Mouse (Mus musculus) MEL (cell line): Measurements from ENCODE around the gene Spata17. TPM values are rescaled to one million over a fixed set of nuclear protein-coding genes. Genes with fewer than 3 reads are reported as not detected.

ENCODE experiments used
- DNase-seq: peaks from one replicate; pipeline ENCODE4 v3.0.0; 2011; ENCODE audit warnings: low read depth, low spot score
- H3K27ac ChIP-seq: 2 replicates; pipeline ENCODE4 v1.5.1; 2012; ENCODE audit warnings: low read depth, mild to moderate bottlenecking, control low read depth, low read length, moderate library complexity; ENCODE audit not compliant: control insufficient read depth
- H3K27me3 ChIP-seq, 2 experiments: fragments of 150-350 bp in 1 of 2; sonication (generic) in 1 of 2; 2 replicates each; pipeline ENCODE4 v1.6.1; 2012; ENCODE audit warnings: low read length in 2 of 2, mild to moderate bottlenecking in 2 of 2, improper control_type of control experiment in 1 of 2, moderate library complexity in 1 of 2; ENCODE audit not compliant: insufficient read depth in 2 of 2, control insufficient read depth in 1 of 2
- H3K36me3 ChIP-seq, 2 experiments: 2 replicates each; pipeline ENCODE4 v1.6.1; 2012 to 2014; ENCODE audit warnings: low read length in 2 of 2, improper control_type of control experiment in 1 of 2, inconsistent platforms in 1 of 2, mild to moderate bottlenecking in 1 of 2; ENCODE audit not compliant: insufficient read depth in 2 of 2, control insufficient read depth in 1 of 2
- H3K4me1 ChIP-seq, 2 experiments: fragments of 150-350 bp in 1 of 2; sonication (generic) in 1 of 2; 2 replicates each; pipeline ENCODE4 v1.6.1; 2012; ENCODE audit warnings: low read length in 2 of 2, improper control_type of control experiment in 1 of 2, mild to moderate bottlenecking in 1 of 2; ENCODE audit not compliant: insufficient read depth in 2 of 2, control insufficient read depth in 1 of 2
- H3K4me3 ChIP-seq, 2 experiments: fragments of 150-350 bp in 1 of 2; sonication (generic) in 1 of 2; 2 replicates each; pipeline ENCODE4 v1.5.1; 2012; ENCODE audit warnings: low read depth in 2 of 2, low read length in 2 of 2, mild to moderate bottlenecking in 2 of 2, moderate library complexity in 2 of 2, control low read depth in 1 of 2, improper control_type of control experiment in 1 of 2; ENCODE audit not compliant: control insufficient read depth in 1 of 2, insufficient read depth in 1 of 2
- H3K79me2 ChIP-seq: 2 replicates; pipeline ENCODE4 v1.6.1; 2012; ENCODE audit warnings: mild to moderate bottlenecking, low read length, moderate library complexity; ENCODE audit not compliant: control insufficient read depth, poor library complexity, insufficient read depth
- H3K9ac ChIP-seq: 2 replicates; pipeline ENCODE4 v1.6.1; 2012; ENCODE audit warnings: low read depth, mild to moderate bottlenecking, control low read depth, low read length, moderate library complexity; ENCODE audit not compliant: control insufficient read depth, poor library complexity, severe bottlenecking
- H3K9me3 ChIP-seq: fragments of 150-350 bp; sonication (generic); replicated peaks from 2 replicates; pipeline ENCODE4 v1.6.1; 2012; ENCODE audit warnings: mild to moderate bottlenecking, low read length, improper control_type of control experiment, moderate library complexity; ENCODE audit not compliant: insufficient read depth
- BHLHE40 ChIP-seq: IDR thresholded peaks from 2 replicates; pipeline ENCODE4 v1.6.1; 2012; ENCODE audit warnings: low read depth, mild to moderate bottlenecking, inconsistent platforms, low read length, improper control_type of control experiment, borderline replicate concordance
- CHD1 ChIP-seq: IDR thresholded peaks from 2 replicates; pipeline ENCODE4 v1.6.1; 2012; ENCODE audit warnings: low read depth, mild to moderate bottlenecking, inconsistent platforms, low read length, improper control_type of control experiment
- CTCF ChIP-seq, 3 experiments: IDR thresholded peaks in 2 of 3; conservative IDR thresholded peaks in 1 of 3; 2 replicates each; pipeline ENCODE4 v1.5.1; 2011 to 2012; ENCODE audit warnings: low read length in 3 of 3, low read depth in 2 of 3, mild to moderate bottlenecking in 2 of 3, improper control_type of control experiment in 1 of 3, inconsistent platforms in 1 of 3, mixed read lengths in 1 of 3, moderate library complexity in 1 of 3; ENCODE audit not compliant: control insufficient read depth in 1 of 3, insufficient read depth in 1 of 3, poor library complexity in 1 of 3, severe bottlenecking in 1 of 3
- ELF1 ChIP-seq: IDR thresholded peaks from 2 replicates; pipeline ENCODE4 v1.6.1; 2014; ENCODE audit warnings: low read depth, mild to moderate bottlenecking, inconsistent platforms, low read length, improper control_type of control experiment, moderate library complexity
- EP300 ChIP-seq, 2 experiments: IDR thresholded peaks; 2 replicates each; pipeline ENCODE4 v1.6.1; 2011; ENCODE audit warnings: improper control_type of control experiment in 2 of 2, low read length in 2 of 2, low read depth in 1 of 2, mild to moderate bottlenecking in 1 of 2
- GABPA ChIP-seq: IDR thresholded peaks from 2 replicates; pipeline ENCODE4 v1.6.1; 2012; ENCODE audit warnings: low read depth, mild to moderate bottlenecking, inconsistent platforms, low read length, improper control_type of control experiment, moderate library complexity
- GATA1 ChIP-seq: IDR thresholded peaks from 2 replicates; pipeline ENCODE4 v1.6.1; 2011; ENCODE audit warnings: low read depth, low read length, improper control_type of control experiment
- KAT2A ChIP-seq: conservative IDR thresholded peaks from 2 replicates; pipeline ENCODE4 v1.6.1; 2012; ENCODE audit warnings: low read depth, low read length, improper control_type of control experiment, inconsistent platforms
- MAFK ChIP-seq: IDR thresholded peaks from 2 replicates; pipeline ENCODE4 v1.6.1; 2011; ENCODE audit warnings: low read depth, mild to moderate bottlenecking, low read length, improper control_type of control experiment, borderline replicate concordance
- MAX ChIP-seq: IDR thresholded peaks from 2 replicates; pipeline ENCODE4 v1.6.1; 2011; ENCODE audit warnings: low read length, improper control_type of control experiment
- MAZ ChIP-seq: IDR thresholded peaks from 2 replicates; pipeline ENCODE4 v1.6.1; 2012; ENCODE audit warnings: low read depth, mild to moderate bottlenecking, inconsistent platforms, low read length, improper control_type of control experiment
- NELFE ChIP-seq: IDR thresholded peaks from 2 replicates; pipeline ENCODE4 v1.6.1; 2011; ENCODE audit warnings: low read depth, low read length, improper control_type of control experiment
- NRF1 ChIP-seq: IDR thresholded peaks from 2 replicates; pipeline ENCODE4 v1.6.1; 2014; ENCODE audit warnings: low read depth, mild to moderate bottlenecking, inconsistent platforms, low read length, improper control_type of control experiment, moderate library complexity; ENCODE audit not compliant: poor library complexity, insufficient read depth, severe bottlenecking
- POLR2AphosphoS5 ChIP-seq: IDR thresholded peaks from 2 replicates; pipeline ENCODE4 v1.6.1; 2012; ENCODE audit warnings: low read depth, borderline replicate concordance, mild to moderate bottlenecking, inconsistent platforms, low read length, moderate library complexity, mixed read lengths
- RAD21 ChIP-seq: IDR thresholded peaks from 2 replicates; pipeline ENCODE4 v1.6.1; 2011; ENCODE audit warnings: mild to moderate bottlenecking, low read depth, low read length, improper control_type of control experiment
- RCOR1 ChIP-seq: IDR thresholded peaks from 2 replicates; pipeline ENCODE4 v1.6.1; 2012; ENCODE audit warnings: low read depth, mild to moderate bottlenecking, inconsistent platforms, low read length, improper control_type of control experiment
- TAL1 ChIP-seq: IDR thresholded peaks from 2 replicates; pipeline ENCODE4 v1.6.1; 2012; ENCODE audit warnings: mild to moderate bottlenecking, inconsistent platforms, low read length, moderate library complexity, mixed read lengths
- UBTF ChIP-seq: IDR thresholded peaks from 2 replicates; pipeline ENCODE4 v1.6.1; 2012; ENCODE audit warnings: low read depth, mild to moderate bottlenecking, inconsistent platforms, low read length, improper control_type of control experiment, moderate library complexity, borderline replicate concordance; ENCODE audit not compliant: insufficient read depth
- USF1 ChIP-seq: IDR thresholded peaks from 2 replicates; pipeline ENCODE4 v1.6.1; 2014; ENCODE audit warnings: low read depth, mild to moderate bottlenecking, inconsistent platforms, low read length, improper control_type of control experiment, moderate library complexity
- ZC3H11A ChIP-seq: IDR thresholded peaks from 2 replicates; pipeline ENCODE4 v1.6.1; 2012; ENCODE audit warnings: low read depth, mild to moderate bottlenecking, inconsistent platforms, low read length, improper control_type of control experiment
- ZNF384 ChIP-seq: IDR thresholded peaks from 2 replicates; pipeline ENCODE4 v1.6.1; 2012; ENCODE audit warnings: low read depth, mild to moderate bottlenecking, inconsistent platforms, low read length, improper control_type of control experiment
- polyA plus RNA-seq, 2 experiments: library from polyadenylated mRNA; stranded (reverse) in 1 of 2; unstranded in 1 of 2; fragments of >175 nt in 1 of 2; fragments of >200 nt in 1 of 2; gene quantifications; 2 replicates each; pipeline versions ENCODE4 v1.2.1 to v1.2.4; 2012; ENCODE audit warnings: low replicate concordance in 2 of 2, low read depth in 1 of 2; ENCODE audit not compliant: insufficient read length in 2 of 2, insufficient read depth in 1 of 2, missing spikeins in 1 of 2
- total RNA-seq: library from RNA; depleted of rRNA; stranded (reverse); fragments of 300-350 nt; gene quantifications from 2 replicates; pipeline ENCODE4 v1.2.3, GENCODE M21; 2012

Gene Spata17
- total and polyA plus RNA-seq, 3 experiments: 0.13 TPM; not detected in 2

- TF ChIP-seq TAL1 (no peak), MAFK (no peak), NELFE (no peak), RCOR1 (no peak), ELF1 (no peak), UBTF (no peak), ZNF384 (no peak), USF1 (no peak)
- no peaks in the 10 kb centered on the region for H3K79me2 ChIP-seq
- H3K27ac ChIP-seq: no peak overlapping the region
- no peaks in the 10 kb centered on the region for H3K4me1 ChIP-seq
- no peaks in the 10 kb centered on the region for H3K9me3 ChIP-seq
- H3K9ac ChIP-seq: no peak overlapping the region
- no peak for DNase-seq
- no peak overlapping the region for H3K4me3 ChIP-seq
- H3K27me3 ChIP-seq: no peaks in the 10 kb centered on the region
- H3K36me3 ChIP-seq: no peaks in the 10 kb centered on the region
These were observed 61.6 kb downstream of the Spata17 start for GRCm38 (mm10) chr1:187153681-187154080.

- Histone ChIP-seq H3K27ac (no peak overlapping the region), H3K4me3 (no peak overlapping the region), H3K4me1 (no peaks in the 10 kb centered on the region), H3K27me3 (no peaks in the 10 kb centered on the region), H3K9ac (no peak overlapping the region), H3K9me3 (no peaks in the 10 kb centered on the region), H3K79me2 (no peaks in the 10 kb centered on the region), H3K36me3 (no peaks in the 10 kb centered on the region)
- TF ChIP-seq ELF1: no peak
- no peak for TF ChIP-seq NRF1
- no peak for TF ChIP-seq MAX
- TF ChIP-seq MAZ: no peak
- no peak for TF ChIP-seq GABPA
- DNase-seq: no peak
These were observed 62.7 kb downstream of the Spata17 start for GRCm38 (mm10) chr1:187152571-187152970.

DNA sequence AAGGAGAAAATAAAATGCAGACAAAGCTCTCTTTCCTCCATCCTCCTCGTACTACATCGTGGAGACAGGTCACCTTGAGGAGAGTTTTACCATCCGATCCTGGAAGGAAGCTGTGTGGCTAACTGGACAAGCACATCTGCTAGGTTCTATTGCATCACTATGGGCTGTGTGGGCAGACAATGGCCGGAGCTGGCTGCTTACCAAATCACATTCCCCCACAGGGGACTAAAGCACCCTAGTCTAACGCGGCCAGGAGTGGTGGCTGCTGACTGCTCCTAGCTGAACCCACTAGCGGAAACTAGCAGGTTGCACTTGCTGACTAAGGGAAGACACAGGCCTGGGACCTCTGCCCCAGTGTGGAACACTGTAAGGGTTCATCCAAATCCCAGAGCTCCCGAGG, 72.3 kb downstream of the Spata17 start:
- Histone ChIP-seq H3K4me3 (no peak overlapping the region), H3K4me1 (no peaks in the 10 kb centered on the region)

More for the DNA sequence above, 72.3 kb downstream of the Spata17 start:
- no peak overlapping the region for H3K9ac ChIP-seq
- H3K27ac ChIP-seq: no peak overlapping the region
- H3K79me2 ChIP-seq: no peaks in the 10 kb centered on the region
- no peaks in the 10 kb centered on the region for H3K9me3 ChIP-seq
- no peak for TF ChIP-seq KAT2A
- no peak for TF ChIP-seq GATA1
- no peak for TF ChIP-seq CHD1
- no peak for TF ChIP-seq BHLHE40
- no peak for TF ChIP-seq NRF1
- no peak for TF ChIP-seq RAD21
- no peak for TF ChIP-seq POLR2AphosphoS5
- TF ChIP-seq MAZ: no peak
- no peak for TF ChIP-seq UBTF
- TF ChIP-seq EP300 (IDR thresholded peaks at IDR 0.05; ENCODE audit: low read depth in 1 of 2, low read length in 2 of 2): no peak
- TF ChIP-seq CTCF (IDR thresholded peaks at IDR 0.05 in 2 of 3, conservative IDR thresholded peaks at IDR 0.05 in 1 of 3; ENCODE audit: control insufficient read depth in 1 of 3, insufficient read depth in 1 of 3, low read depth in 2 of 3, low read length in 3 of 3, poor library complexity in 1 of 3, severe bottlenecking in 1 of 3): no peak
- TF ChIP-seq ZC3H11A: no peak
- no peak for DNase-seq
- no peaks in the 10 kb centered on the region for H3K36me3 ChIP-seq
- H3K27me3 ChIP-seq: no peaks in the 10 kb centered on the region
